Mouse (Mus musculus) megakaryocyte, embryonic 14.5 days (primary cell): ENCODE results near the gene Cxcr2.

Experiments
- FLI1 ChIP-seq: IDR thresholded peaks from 2 replicates; pipeline ENCODE4 v1.6.1; 2012; ENCODE audit warnings: low read length, inconsistent platforms, mixed read lengths
- GATA1 ChIP-seq: IDR thresholded peaks from 3 replicates; pipeline ENCODE4 v1.6.1; 2012; ENCODE audit warnings: mixed read lengths, low read length, inconsistent platforms, borderline replicate concordance

GRCm38 (mm10) chr1:74181462-74181861, 27.7 kb downstream of the Cxcr2 start:
- no peak for TF ChIP-seq GATA1
- TF ChIP-seq FLI1 = no peak
